Mouse (Mus musculus) v-Abl transformed pro-B cells (cell line): ENCODE measurements around the gene Fezf1.

Experiments
- in situ Hi-C, 2 experiments: fragments of 400-800 bp; cut with MboI; formaldehyde crosslinking; loops; one replicate each; pipeline ENCODE4 v1.15.1; 2025; ENCODE audit not compliant: unreplicated experiment in 2 of 2

Gene Fezf1

GRCm38 (mm10) chr6:23247512-23248312, 450 bp downstream of the Fezf1 start:
- in situ Hi-C loops, result no loop called here

- in situ Hi-C loops, result no loop called here
Measured at GRCm38 (mm10) chr6:23246790-23247511, 1.2 kb downstream of the Fezf1 start.

DNA sequence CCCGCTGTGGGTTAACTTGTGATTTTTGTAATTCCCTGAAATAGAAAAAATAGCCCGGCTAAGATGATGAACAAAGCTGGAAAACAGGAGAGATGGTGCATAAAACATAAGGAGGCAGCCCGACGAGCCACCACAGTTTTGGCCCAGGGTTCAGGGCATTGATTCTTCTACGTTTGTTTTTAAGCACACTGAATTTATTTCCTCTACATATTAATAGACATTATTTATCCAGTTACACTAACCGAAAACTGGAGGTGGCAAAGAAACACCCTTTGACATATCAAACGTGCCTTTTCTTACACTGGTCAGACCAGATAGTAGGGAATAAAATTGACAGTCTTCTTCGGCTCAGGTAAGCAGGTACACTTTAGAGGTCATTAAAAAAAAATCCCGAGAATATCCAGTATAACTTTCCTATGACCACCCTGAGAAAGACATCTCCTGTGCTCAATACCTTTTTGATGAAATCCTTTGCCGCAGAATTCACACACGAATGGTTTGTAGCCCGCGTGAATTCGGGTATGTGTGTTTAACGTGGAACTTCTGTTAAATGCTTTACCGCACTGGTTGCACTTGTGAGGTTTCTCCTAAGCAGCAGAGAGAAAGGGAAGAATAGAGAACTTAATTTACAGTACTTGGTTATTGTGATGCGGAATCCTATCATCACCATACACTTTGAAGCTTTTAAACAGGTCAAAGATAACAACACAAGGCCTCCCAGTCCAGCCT, 1.9 kb downstream of the Fezf1 start:
- in situ Hi-C loops, result no loop called here

DNA sequence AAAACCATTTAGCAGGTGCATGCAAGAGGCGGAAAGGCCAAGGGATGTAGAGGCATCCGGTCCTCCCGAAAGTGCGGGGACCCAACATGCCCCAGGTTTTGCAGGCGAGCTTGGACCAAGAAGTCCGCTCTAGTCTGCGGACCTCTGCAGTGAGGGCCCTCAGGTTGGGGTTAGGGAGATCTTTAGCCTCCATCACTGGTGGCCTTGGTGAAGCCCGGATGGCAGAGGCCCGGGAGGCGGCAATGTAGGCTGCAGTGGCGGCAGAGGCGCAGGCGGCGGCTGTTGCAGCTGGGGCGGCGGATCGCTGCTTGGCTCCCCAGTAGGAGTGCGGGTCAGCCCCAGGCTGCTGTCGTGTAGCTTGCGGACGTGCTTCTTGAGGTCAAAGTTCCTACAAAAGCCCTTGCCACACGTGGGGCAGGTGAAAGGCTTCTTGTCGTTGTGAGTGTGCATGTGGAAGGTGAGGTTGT, 2.6 kb downstream of the Fezf1 start:
- in situ Hi-C loops, result no loop called here

DNA sequence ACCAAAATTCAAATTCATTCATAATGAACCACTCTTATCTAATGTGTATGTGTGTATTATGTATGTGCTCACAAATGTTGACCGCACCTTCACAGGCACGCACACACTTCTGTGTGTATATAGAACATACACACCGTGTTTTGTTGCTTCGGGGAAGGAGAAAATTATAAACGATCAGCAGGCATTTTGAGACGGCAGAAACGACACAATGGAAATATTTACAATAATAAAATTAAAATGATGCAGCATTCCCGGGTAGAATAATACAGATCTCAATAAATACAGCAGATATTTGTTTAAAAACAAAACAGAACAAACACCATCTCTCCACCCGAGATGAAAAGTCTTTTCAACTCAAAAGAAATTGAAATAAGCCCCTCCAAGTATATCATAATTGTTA, 3.0 kb downstream of the Fezf1 start:
- in situ Hi-C loops, result no loop called here

DNA sequence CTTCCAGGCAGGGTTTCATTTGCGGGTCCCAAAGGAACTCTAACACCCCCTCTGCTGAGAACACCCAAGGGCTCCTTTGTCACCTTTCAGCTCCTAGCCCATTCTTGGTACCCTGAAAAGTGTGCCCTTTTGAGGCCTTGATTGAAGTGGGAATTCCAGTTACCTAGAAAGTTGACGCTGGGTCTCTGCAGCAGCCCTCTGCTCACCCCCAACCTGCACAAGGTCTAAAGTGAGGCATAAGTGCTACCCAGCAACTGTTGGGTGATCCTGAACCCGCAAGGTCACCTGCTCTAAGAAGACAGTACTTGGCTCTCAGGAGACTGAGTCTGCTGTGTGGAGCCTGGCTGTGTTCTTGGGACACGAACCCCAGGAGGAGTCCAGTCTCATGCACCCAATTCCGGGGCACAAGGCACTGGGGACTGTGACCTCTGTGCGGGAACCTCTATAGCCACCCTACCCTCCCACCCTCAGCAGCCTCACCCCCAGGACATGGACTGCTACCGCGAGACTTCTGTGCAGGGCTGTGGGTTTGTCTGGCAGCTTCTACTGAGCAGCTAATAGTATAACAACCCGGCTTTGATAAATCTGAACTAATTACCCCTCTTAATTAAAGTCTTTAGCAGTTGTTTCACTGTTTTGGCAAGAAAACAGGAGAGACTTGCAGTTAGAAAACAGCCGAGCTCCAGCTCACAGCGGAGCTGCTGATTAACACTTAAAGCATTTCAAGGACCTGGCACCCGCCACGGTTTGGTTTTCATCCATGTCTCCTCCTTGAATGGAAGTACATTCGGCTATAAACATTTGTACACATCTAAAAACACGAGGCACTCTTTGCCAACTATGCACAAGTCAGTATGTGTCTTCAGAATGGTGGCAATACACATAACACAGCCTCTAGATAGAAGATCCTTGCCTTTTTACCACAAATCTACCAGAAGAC, 4.1 kb downstream of the Fezf1 start:
- in situ Hi-C loops, result no loop called here

DNA sequence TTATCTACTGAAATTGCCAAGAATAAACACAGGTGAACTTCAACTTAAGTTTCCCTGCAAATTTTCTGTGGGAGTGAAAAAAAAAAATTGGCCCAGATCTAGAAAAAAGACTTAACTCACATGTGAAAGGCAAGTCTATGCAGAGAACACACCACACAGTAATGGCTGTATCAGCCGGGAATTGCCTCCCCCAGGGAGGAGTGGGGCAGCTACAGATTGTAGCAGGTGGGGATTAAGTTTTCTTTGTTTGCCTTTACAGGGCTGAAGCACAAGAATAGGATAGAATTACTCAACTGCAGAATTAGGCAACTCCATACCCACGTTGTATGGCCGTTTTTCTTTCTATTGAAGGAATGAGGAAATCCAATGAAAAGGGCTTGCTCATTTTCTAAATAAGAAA, 36.7 kb downstream of the Fezf1 start:
- in situ Hi-C loops, result no loop called here

GRCm38 (mm10) chr6:23207791-23208190, 40.4 kb downstream of the Fezf1 start:
- in situ Hi-C loops, result no loop called here

DNA sequence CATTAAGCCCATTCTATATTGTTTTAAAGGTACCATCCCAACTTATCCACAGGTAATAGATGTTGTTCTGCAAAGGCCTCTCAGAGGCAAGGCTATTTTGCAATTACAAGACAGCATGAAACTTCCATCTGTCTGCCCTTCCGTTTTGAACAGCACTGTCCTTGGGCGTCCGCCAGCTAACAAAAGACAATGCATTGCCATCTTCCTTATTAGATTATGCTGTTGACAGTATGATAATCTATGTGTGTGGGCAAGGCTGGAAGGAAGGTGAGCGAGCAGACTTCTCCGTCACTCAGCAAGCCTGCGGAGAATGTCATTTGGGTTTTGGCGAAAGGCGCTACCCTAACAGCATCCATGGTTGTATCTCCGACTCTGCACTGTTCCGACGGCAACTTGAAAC, 45.5 kb downstream of the Fezf1 start:
- in situ Hi-C loops, result no loop called here
